Mouse (Mus musculus) heart, embryonic 10.5 days (tissue): ENCODE data around the gene Ostf1. TPM values are rescaled to one million over a fixed set of nuclear protein-coding genes. Genes with fewer than 3 reads are reported as not detected.
A peak's percentile ranks its signal among the peaks of the same experiment; 100 is the strongest.

Experiments
- DNase-seq: peaks from one replicate; pipeline ENCODE4 v3.0.0-alpha.2; 2017; ENCODE audit warnings: low spot score
- H3K27ac ChIP-seq: fragments of 300-500 bp; sonication (generic); 2 replicates; pipeline ENCODE4 v1.5.1; 2016; ENCODE audit warnings: mild to moderate bottlenecking
- H3K27me3 ChIP-seq: fragments of 300-500 bp; sonication (generic); 2 replicates; pipeline ENCODE4 v1.6.1; 2016; ENCODE audit warnings: mild to moderate bottlenecking; ENCODE audit not compliant: poor library complexity, insufficient read depth, severe bottlenecking
- H3K36me3 ChIP-seq: fragments of 300-500 bp; sonication (generic); 2 replicates; pipeline ENCODE4 v1.6.1; 2016; ENCODE audit warnings: mild to moderate bottlenecking, moderate library complexity
- H3K4me1 ChIP-seq: fragments of 300-500 bp; sonication (generic); 2 replicates; pipeline ENCODE4 v1.6.1; 2016; ENCODE audit warnings: mild to moderate bottlenecking
- H3K4me3 ChIP-seq: fragments of 300-500 bp; sonication (generic); 2 replicates; pipeline ENCODE4 v1.5.1; 2016; ENCODE audit warnings: mild to moderate bottlenecking, moderate library complexity
- H3K9me3 ChIP-seq: fragments of 300-500 bp; sonication (generic); 2 replicates; pipeline ENCODE4 v1.6.1; 2016; ENCODE audit warnings: mild to moderate bottlenecking, moderate library complexity
- WGBS: fragments of 180-500 bp; shearing (Covaris S2); methylation state at CpG from one replicate; pipeline ENCODE4 v1.1.7; 2016; 5-methylcytosine and 5-hydroxymethylcytosine counted together
- polyA plus RNA-seq: library from polyadenylated mRNA; unstranded; fragments of >200 nt; fragmentation: Nextera tagmentation; extraction: Ambion mirVana; gene quantifications from 2 replicates; pipeline ENCODE4 v1.2.1, GENCODE M21; 2016

Gene Ostf1
- polyA plus RNA-seq, 1 experiment from 2014 or later = 58.0 TPM

DNA sequence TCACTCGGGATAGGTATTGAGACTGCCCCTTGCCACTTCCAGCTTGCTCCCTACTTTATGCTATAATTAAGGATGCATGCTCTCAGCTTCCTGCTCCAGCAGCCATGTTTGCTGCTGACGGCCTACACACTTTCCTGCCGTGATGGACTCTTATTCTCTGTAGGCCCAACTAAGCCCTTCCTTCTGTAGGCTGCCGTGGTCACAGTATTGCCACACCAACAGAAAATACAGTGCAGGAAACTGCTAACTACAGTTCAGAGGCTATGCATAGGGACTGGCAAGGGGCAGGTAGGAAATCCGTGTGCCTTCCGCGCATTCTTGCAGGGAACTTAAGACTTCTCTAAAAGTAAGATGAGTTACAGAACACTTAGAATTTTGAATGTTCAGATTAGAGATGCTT is 17.3 kb downstream of the Ostf1 start:
- WGBS = 86% methylated on average over 7 of the region's 7 CpGs
- DNase-seq = no peak
- Histone ChIP-seq H3K4me1 (peaks cover 4% of the 10 kb centered on the region; the same call in 1 of the 2 replicates), H3K9me3 (no peaks in the 10 kb centered on the region), H3K4me3 (no peak overlapping the region), H3K27me3 (no peaks in the 10 kb centered on the region), H3K36me3 (no peaks in the 10 kb centered on the region), H3K27ac (no peak overlapping the region)

GRCm38 (mm10) chr19:18608975-18609374 is 22.6 kb downstream of the Ostf1 start:
- Histone ChIP-seq H3K36me3 (no peaks in the 10 kb centered on the region), H3K4me1 (peaks cover 24% of the 10 kb centered on the region; the same call in 1 of the 2 replicates), H3K9me3 (no peaks in the 10 kb centered on the region), H3K27me3 (no peaks in the 10 kb centered on the region), H3K4me3 (no peak overlapping the region), H3K27ac (no peak overlapping the region)
- DNase-seq = no peak
- 41% methylated on average over 6 of the region's 6 CpGs for WGBS

- no peaks in the 10 kb centered on the region for H3K36me3 ChIP-seq
- peaks cover 24% of the 10 kb centered on the region; the same call in 1 of the 2 replicates for H3K4me1 ChIP-seq
- 56% methylated on average over 7 of the region's 7 CpGs for WGBS
- H3K27ac ChIP-seq = no peak overlapping the region
- H3K27me3 ChIP-seq = no peaks in the 10 kb centered on the region
- no peak overlapping the region for H3K4me3 ChIP-seq
- no peak for DNase-seq
- no peaks in the 10 kb centered on the region for H3K9me3 ChIP-seq
These were observed 23.7 kb downstream of the Ostf1 start for GRCm38 (mm10) chr19:18607907-18608306.

- Histone ChIP-seq H3K36me3 (peaks cover 5% of the 10 kb centered on the region; the same call in 1 of the 2 replicates), H3K4me3 (no peak overlapping the region), H3K4me1 (peaks cover 17% of the 10 kb centered on the region; the same call in 1 of the 2 replicates), H3K27ac (no peak overlapping the region), H3K27me3 (no peaks in the 10 kb centered on the region), H3K9me3 (no peaks in the 10 kb centered on the region; the same call in 1 of the 2 replicates)
- 75% methylated on average over 6 of the region's 6 CpGs for WGBS
- no peak for DNase-seq
These were observed 28.6 kb downstream of the Ostf1 start for GRCm38 (mm10) chr19:18603011-18603410.

DNA sequence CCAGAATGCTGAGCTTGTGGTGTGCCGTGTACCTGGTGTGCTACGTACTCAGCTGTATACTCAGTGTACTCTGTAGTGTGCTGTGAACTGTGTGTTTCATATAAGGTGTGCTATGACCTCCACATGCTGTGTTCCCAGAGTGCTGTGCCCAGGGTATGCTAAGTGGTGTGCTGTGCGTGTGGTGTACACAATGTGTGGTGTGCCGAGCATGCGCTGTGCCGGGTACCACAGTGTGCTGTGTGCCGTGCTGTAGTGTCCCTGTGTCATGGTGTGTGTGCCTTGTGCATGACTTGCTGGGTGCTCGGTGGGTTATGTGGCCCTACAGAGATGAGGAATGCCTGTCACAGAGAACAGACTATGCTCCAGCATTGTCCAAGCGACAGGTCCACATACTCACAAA is 31.0 kb downstream of the Ostf1 start:
- H3K4me3 ChIP-seq = no peak overlapping the region
- H3K9me3 ChIP-seq = no peaks in the 10 kb centered on the region; the same call in 1 of the 2 replicates
- no peak overlapping the region for H3K27ac ChIP-seq
- peaks cover 10% of the 10 kb centered on the region; the same call in 1 of the 2 replicates for H3K4me1 ChIP-seq
- WGBS = 91% methylated on average over 9 of the region's 9 CpGs
- H3K36me3 ChIP-seq = peaks cover 5% of the 10 kb centered on the region; the same call in 1 of the 2 replicates
- DNase-seq = no peak
- no peaks in the 10 kb centered on the region for H3K27me3 ChIP-seq

- WGBS = 84% methylated on average over 5 of the region's 5 CpGs
- H3K4me1 ChIP-seq = peaks cover 10% of the 10 kb centered on the region; the same call in 1 of the 2 replicates
- no peak for DNase-seq
- no peaks in the 10 kb centered on the region for H3K27me3 ChIP-seq
- H3K36me3 ChIP-seq = peaks cover 5% of the 10 kb centered on the region; the same call in 1 of the 2 replicates
- H3K27ac ChIP-seq = no peak overlapping the region
- H3K9me3 ChIP-seq = no peaks in the 10 kb centered on the region; the same call in 1 of the 2 replicates
- H3K4me3 ChIP-seq = no peak overlapping the region
These were observed 32.0 kb downstream of the Ostf1 start for GRCm38 (mm10) chr19:18599650-18600049.

DNA sequence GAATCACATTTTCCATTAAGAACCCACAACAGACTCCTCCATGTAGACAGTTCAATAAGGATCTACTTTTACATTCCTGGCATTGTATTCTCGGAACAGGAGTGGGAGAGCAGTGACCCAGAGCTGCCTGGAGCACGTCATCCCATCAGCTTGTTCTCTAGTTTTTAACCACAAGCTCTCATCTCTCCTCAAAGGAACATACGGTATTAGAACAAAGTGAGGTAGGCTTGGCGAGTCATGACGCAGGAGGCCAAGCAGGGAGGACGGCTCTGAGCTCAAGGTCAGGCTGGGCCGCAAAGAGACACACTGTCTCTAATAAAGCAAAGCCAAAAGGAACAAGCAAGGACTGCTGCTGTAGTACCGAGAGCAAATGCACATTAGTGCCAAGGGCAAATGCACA is 32.6 kb downstream of the Ostf1 start:
- DNase-seq = no peak
- no peaks in the 10 kb centered on the region; the same call in 1 of the 2 replicates for H3K9me3 ChIP-seq
- H3K27ac ChIP-seq = peak overlapping the region; percentile 12; the same call in 1 of the 2 replicates
- no peak overlapping the region for H3K4me3 ChIP-seq
- peaks cover 10% of the 10 kb centered on the region; the same call in 1 of the 2 replicates for H3K4me1 ChIP-seq
- 63% methylated on average over 8 of the region's 8 CpGs for WGBS
- H3K36me3 ChIP-seq = peaks cover 5% of the 10 kb centered on the region; the same call in 1 of the 2 replicates
- H3K27me3 ChIP-seq = no peaks in the 10 kb centered on the region

DNA sequence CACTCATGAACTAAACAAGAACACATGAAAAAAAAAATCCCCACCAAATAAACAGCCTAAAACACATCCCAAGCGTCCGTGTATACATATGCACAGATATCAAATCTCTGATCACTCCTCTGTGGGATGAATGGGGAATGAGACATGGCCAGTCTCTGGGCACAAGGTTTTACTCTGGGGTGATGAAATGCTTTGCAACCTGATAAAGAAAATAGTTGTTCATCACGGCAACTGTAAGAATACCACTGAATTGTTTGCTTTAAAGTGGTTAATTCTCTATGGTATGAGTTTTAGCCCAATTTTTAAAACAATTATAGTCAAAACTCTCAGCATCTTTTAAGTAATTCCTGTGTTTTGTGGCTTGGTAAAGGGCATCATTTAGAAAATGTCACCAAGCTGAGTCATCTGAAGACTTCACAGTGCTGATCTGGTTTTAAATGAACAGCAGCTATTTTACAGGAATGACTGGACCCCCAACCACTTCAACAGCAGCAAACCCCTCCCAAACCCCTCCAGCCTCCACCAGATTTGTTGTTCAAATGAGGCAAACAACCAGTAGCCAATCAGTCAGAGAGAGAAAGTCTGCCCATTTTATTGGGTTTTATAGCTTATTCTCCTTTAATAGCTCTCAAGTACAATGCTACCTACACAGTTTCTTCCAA is 33.2 kb downstream of the Ostf1 start:
- WGBS = 70% methylated on average over 3 of the region's 3 CpGs
- H3K27ac ChIP-seq = no peak overlapping the region; the same call in 1 of the 2 replicates
- no peak for DNase-seq

DNA sequence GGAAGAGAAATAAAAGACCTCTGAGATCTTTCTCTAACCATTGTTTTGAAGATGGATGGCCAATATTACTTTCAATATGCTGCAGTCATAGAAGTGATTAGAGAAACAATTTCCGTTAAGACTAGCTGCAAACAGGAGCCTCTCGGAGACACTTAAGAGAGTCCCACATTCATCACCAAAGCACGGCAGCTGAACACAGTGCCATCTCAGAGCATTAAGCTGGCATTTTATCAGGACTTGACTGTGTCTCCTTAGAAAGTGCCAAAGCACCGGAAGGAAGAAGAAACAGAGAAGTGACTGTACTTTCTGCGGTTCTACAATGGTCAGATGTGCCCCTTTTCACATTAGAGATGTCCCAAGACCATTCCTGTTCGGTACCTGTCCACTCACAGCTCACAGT is 33.9 kb downstream of the Ostf1 start:
- WGBS = 83% methylated on average over 6 of the region's 6 CpGs

More for the DNA sequence above, 33.2 kb downstream of the Ostf1 start:
- Histone ChIP-seq H3K4me1 (peaks cover 10% of the 10 kb centered on the region; the same call in 1 of the 2 replicates), H3K27me3 (no peaks in the 10 kb centered on the region), H3K36me3 (peaks cover 5% of the 10 kb centered on the region; the same call in 1 of the 2 replicates), H3K9me3 (no peaks in the 10 kb centered on the region; the same call in 1 of the 2 replicates), H3K4me3 (no peak overlapping the region)

DNA sequence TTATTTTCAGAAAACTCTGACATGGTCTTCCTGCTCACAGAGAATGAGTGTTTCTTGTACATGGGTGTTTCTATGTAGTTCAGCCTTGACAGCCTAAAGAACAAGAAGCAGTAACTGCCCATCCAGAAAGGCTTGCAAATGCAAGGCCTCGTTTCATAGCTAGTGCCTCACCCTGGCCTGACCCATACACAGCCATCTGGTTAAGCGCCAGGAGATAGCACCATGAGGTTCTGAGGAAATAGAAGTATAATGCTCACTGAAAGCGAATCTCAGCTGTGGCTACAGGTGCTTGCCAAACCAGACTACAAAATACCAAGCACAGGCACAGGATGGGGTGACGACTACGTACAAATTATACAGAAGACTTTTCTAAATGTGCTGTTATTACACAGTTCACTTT is 34.7 kb downstream of the Ostf1 start:
- no peak for DNase-seq
- peaks cover 9% of the 10 kb centered on the region for H3K4me1 ChIP-seq
- no peaks in the 10 kb centered on the region for H3K9me3 ChIP-seq
- no peak overlapping the region for H3K27ac ChIP-seq
- no peaks in the 10 kb centered on the region for H3K27me3 ChIP-seq
- H3K4me3 ChIP-seq = no peak overlapping the region
- H3K36me3 ChIP-seq = no peaks in the 10 kb centered on the region
- WGBS = 84% methylated on average over 5 of the region's 5 CpGs

More for the DNA sequence above, 33.9 kb downstream of the Ostf1 start:
- no peak overlapping the region for H3K4me3 ChIP-seq
- no peaks in the 10 kb centered on the region; the same call in 1 of the 2 replicates for H3K9me3 ChIP-seq
- H3K27ac ChIP-seq = no peak overlapping the region
- DNase-seq = no peak
- peaks cover 4% of the 10 kb centered on the region; the same call in 1 of the 2 replicates for H3K36me3 ChIP-seq
- peaks cover 10% of the 10 kb centered on the region; the same call in 1 of the 2 replicates for H3K4me1 ChIP-seq
- no peaks in the 10 kb centered on the region for H3K27me3 ChIP-seq

DNA sequence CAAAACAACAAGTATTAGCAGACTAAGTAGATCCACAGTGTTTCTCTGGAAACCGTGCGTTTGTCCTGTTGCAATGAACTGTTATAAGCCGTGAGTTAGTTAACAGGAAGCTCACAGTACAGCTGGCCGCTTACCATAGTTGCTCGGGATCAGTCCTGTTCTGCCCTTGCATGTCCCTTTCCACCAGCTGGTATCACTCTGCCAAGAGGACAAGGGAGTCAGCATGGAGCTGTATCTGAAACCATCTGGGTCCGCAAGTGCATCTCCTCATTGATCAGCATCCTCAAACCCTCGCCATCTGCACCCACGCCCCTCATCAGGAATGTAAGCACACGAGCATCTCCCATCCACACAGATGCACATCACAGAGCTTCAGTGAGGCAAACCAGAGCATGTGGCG is 37.9 kb downstream of the Ostf1 start:
- Histone ChIP-seq H3K27me3 (no peaks in the 10 kb centered on the region), H3K36me3 (peaks cover 4% of the 10 kb centered on the region; the same call in 1 of the 2 replicates), H3K4me1 (peaks cover 4% of the 10 kb centered on the region), H3K4me3 (no peak overlapping the region), H3K27ac (no peak overlapping the region), H3K9me3 (no peaks in the 10 kb centered on the region)
- DNase-seq = no peak
- 86% methylated on average over 10 of the region's 10 CpGs for WGBS

GRCm38 (mm10) chr19:18592919-18593318 is 38.7 kb downstream of the Ostf1 start:
- Histone ChIP-seq H3K27ac (no peak overlapping the region), H3K9me3 (no peaks in the 10 kb centered on the region), H3K4me1 (peaks cover 4% of the 10 kb centered on the region), H3K4me3 (no peak overlapping the region), H3K36me3 (peaks cover 4% of the 10 kb centered on the region; the same call in 1 of the 2 replicates), H3K27me3 (no peaks in the 10 kb centered on the region)
- no peak for DNase-seq
- WGBS = 71% methylated on average over 6 of the region's 6 CpGs

DNA sequence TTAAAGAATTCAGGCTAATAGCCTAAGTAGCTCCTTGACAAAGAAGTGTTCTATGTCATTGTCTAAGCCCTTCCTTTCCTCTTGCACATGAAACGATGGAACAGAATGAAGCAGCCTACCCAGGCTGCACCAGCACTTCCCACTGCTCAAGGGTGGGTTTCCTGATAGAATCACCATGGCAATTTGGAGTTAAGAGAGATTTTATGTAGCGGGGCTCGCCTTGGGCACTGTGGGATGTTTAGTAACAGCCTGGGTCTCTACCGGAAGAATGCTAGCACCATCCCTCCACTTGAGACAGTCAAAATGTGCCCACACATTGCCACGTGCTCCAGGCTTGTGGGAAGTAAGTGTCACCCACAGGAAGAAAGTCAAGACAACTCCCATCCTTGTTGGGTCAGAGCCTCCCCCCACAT is 40.7 kb downstream of the Ostf1 start:
- Histone ChIP-seq H3K36me3 (peaks cover 4% of the 10 kb centered on the region; the same call in 1 of the 2 replicates), H3K27ac (no peak overlapping the region), H3K27me3 (no peaks in the 10 kb centered on the region), H3K9me3 (no peaks in the 10 kb centered on the region), H3K4me1 (peaks cover 4% of the 10 kb centered on the region), H3K4me3 (no peak overlapping the region)
- DNase-seq = no peak
- WGBS = 61% methylated on average over 5 of the region's 5 CpGs
